Mouse (Mus musculus): ENCODE measurements around the gene Enkd1.

The Enkd1 gene

GRCm38 (mm10) chr8:105700966-105701824 lies 6.8 kb downstream of the Enkd1 start, which contains the start of the genes Acd and Pard6a:
Acd (minus strand) TSS chr8:105701102.
Pard6a (plus strand) TSS chr8:105701148.
- peak; percentile 97 for DNase-seq (ENCODE audit: low read depth)

- peak; percentile 87 for DNase-seq (ENCODE audit: low read depth)
These were observed 7.4 kb downstream of the Enkd1 start for GRCm38 (mm10) chr8:105700566-105700965.

GRCm38 (mm10) chr8:105699488-105700215 lies 8.4 kb downstream of the Enkd1 start:
- peak; percentile 28 for DNase-seq (ENCODE audit: low read depth)

DNA sequence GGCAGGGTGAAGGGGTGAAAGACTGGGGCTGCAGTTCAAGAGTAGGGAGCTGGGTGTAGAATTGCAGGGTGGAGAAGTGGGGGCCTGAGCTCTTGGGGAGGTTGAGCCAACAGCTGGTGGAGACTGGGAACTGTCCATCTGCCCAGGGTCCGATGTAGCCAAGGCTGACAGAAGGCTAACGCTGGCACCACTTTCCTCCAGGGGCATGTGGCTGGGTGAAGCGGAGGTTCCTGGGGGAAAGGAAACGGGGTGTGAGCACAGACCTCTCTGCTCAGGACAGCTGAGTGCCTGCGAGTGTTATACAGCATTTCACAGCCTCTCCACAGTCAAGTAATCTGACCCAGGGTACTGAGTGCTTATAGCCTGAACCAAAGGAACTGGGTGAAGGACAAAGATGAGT lies 9.3 kb downstream of the Enkd1 start:
- no peak for DNase-seq (ENCODE audit: low read depth)

- DNase-seq (ENCODE audit: low read depth): no peak
These were observed 10.7 kb downstream of the Enkd1 start for GRCm38 (mm10) chr8:105697196-105697780.

DNA sequence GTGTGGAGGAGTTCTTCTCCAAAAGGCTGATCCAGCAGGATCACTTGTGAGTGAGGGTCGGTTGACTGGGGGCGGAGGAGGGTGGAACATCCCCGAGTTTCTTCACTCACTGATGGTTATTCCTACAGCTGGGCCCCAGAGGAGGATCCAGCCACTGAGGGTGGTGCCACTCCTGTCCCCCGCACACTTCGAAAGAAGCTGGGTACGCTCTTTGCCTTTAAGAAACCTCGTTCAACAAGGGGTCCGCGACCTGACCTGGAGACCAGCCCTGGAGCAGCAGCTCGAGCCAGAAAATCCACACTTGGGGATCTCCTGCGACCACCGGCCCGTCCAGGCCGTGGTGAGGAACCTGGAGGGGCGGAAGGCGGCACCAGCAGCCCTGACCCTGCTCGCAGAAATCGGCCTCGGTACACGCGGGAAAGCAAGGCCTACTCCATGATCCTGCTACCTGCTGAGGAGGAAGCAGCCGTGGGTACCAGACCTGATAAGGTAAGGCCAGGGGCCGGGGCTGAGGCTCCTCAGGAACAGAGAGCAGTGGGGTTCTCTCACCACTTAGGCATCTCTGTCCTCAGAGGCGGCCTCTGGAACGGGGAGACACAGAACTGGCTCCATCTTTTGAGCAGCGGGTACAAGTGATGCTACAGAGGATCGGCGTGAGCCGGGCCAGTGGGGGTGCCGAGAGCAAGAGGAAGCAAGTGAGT lies 12.8 kb downstream of the Enkd1 start:
- no peak for DNase-seq (ENCODE audit: low read depth)

DNA sequence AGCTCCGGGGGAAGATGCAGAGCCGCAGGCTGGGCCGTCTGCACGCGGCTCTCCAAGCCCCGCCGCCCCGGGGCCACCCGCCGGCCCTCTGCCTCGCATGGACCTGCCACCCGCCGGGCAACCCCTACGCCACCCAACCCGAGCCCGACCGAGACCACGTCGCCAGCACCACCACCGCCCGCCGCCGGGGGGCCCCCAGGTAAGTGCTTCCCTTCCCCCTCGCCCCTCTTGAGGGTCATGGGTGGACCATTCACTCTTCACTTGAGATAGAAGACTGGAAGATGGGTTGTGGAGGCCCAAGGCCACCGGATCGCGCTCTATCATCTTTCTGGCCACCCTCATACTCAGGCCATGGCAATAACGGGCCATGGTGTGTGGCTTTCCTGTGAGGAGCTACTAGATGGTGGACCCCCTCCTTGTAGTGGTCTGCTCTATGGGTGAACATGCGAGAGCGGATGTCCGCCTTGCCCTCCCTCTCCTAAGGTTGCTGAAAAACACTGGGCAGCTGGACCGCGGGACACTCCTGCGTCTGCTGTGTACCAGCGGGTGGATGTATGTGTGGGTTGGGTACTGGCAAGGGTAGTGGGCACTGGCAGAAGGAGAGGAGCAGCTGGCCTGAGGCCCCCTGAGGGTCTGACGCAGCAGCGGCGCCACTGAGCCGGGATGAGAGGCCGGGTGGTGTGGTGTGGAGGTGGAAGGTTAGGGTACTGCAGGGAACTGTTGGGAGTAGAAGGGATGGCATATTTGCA lies 13.8 kb downstream of the Enkd1 start:
- no peak for DNase-seq (ENCODE audit: low read depth)

- no peak for DNase-seq (ENCODE audit: low read depth)
These were observed 14.4 kb downstream of the Enkd1 start for GRCm38 (mm10) chr8:105693648-105694047.

DNA sequence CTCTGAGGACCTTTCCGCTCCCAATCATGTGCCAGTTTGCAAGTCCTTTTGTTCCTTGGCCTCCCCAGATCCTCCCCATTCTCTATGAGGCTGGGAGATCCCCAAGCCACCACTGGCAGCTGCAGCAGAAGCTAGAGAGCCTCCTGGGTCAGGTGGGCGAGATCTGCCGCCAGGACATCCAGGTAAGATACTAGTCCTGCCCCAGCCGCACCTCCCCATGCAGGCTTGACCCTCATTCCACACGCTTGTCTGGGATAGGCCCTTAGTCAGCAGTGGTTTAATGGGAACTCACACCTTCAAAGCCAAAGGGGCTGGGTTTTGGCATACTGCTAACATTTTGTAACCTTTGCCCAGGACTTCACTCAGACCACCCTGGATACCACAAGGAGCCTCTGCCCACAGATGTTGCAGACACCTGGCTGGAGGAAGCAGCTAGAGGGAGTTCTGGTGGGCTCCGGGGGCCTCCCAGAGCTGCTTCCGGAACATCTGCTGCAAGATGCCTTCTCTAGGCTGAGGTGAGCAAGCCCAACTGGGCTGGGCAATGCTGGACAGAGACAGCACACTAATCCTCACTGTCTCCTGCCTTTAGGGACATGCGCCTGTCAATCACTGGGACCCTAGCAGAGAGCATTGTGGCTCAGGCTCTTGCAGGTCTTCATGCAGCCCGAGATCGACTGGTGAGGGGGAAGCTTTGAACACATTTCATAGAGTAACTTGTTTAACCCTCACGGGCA lies 15.4 kb downstream of the Enkd1 start:
- no peak for DNase-seq (ENCODE audit: low read depth)

GRCm38 (mm10) chr8:105690978-105691377 lies 17.0 kb downstream of the Enkd1 start:
- DNase-seq (ENCODE audit: low read depth): no peak

DNA sequence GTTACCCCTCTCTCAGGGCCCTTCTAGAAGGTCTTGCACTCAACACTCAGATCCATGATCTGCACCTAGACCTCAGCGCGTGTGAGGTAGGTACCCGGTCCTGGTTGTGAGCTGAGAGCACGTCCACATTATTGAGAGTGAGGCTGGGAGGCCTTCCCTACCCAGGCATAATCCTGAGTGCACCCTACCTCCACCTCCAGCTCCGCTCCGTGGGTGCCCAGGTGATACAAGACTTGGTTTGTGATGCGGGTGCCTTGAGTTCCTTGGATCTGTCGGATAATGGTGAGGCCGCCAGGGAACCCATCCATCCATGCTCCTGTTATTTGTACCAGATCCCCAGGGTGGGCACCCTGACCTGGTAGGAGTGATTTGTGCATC lies 18.0 kb downstream of the Enkd1 start:
- DNase-seq (ENCODE audit: low read depth): no peak

DNA sequence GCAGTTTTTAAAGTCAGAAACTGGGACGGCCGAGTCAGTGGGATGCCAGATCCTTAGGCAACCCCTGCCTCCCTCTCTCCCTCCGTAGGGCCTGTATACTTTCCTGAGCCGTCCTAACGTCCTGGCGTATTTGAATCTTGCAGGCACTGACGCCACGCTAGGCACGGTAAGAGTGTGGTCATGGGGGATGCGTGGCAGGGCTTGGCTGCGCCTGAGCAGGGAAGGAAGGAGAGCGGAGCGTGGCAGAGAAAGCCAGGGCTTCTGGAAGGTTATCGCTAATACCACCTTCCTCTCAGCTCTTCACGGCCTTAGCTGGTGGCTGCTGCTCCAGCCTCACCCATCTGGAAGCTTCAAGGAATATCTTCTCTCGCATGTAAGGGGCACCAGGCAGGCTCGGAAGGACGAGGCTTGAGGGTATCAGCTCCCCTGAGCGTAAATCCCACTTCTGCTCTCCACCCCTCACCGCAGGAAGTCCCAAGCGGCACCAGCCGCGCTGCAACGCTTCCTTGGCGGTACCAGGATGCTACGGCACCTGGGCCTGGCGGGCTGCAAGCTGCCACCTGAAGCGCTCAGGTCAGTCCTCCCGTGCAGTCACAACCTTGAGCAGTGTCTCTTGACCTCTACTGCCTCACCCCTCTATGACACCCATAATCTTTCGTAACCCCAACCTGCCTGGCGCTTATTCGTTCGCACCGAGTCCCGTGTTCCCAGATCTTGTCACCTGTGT lies 18.6 kb downstream of the Enkd1 start:
- no peak for DNase-seq (ENCODE audit: low read depth)

DNA sequence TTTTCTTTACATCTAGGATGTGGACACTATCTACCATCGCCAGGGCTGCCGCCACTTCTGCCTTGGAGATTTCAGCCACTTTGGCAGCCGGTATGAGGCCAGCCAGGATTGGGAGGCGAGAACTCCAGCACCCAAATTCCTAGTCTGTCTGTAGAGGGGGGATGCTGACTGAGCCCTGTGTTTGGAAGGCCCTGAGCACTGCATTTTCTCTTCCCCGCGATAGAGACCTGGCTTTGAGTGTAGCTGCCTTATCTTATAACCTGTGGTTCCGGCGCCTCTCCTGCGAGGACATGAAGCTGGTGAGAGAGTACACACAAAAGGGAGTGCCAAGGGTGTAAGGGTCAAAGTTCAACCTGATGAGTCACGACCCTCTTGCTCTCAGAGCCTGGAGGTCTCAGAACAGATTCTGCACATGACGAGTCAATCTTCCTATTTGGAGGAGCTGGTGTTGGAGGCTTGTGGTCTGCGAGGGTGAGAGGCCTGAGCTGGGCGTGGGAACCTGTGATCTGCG lies 19.7 kb downstream of the Enkd1 start:
- DNase-seq (ENCODE audit: low read depth): no peak

DNA sequence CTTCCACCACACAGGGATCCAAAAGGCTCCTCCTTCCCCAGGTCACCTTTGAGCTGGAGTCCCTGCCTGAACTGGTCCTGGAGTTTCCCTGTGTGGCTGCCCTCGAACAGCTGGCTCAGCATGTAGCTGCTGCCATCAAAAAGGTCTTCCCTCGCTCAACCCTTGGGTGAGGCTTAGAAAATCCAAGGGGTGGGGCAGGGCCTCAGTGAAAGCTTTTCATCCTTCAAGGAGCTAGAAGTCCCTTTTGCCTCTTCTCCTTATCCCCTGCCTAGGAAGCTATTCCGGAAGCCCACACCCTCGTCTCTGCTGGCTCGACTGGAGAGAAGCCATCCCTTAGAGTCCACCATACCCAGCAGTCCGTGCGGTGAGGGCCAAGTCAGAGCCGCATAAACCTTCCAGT lies 20.5 kb downstream of the Enkd1 start:
- DNase-seq (ENCODE audit: low read depth): no peak

DNA sequence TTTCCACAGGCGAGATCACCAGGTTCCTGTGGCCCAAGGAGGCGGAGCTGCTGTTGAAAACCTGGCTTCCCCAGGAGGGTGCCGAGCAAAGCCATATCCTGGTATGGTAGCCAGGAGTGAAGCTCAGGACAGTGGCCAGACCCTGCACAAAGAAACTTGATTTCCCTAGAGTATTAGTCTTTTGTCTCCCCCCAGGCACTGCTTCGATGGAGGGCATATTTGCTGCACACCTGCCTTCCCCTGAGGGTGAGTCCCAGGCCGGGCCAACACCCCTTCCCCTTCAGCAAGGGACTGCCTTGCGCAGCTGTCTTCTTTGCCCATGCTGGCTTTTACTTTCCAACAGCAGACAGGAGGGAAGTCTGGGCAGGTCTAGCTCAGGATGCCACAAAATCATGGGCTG lies 21.5 kb downstream of the Enkd1 start:
- no peak for DNase-seq (ENCODE audit: low read depth)

DNA sequence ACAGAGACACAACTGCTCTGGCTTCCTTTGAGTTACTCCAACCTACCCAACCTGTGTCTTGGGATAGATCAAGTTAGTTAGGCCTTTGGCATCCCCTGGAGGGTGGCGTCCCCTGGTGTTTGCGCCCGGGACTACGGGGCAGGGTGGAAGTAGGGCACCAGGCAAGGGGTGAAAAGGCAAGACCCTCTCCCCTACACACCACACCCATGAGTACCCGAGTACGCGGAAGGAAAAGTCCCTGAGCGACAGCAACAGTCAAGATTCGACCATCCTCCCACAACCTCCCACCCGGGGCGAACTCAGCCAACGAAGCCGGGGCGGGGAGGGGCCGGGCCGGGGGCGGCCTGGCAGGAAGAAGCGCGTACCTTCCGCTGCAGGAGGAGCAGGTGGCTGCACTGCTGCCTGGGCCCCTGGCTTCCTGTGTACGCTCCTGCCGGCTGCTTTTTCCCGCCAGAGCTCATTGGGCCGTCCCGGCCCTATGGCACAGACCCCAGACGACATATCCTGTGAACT lies 22.2 kb downstream of the Enkd1 start, which contains the start of gene Carmil2:
Gene Carmil2, plus strand, starts transcription at position 479 of the 513 bp plus-strand sequence.
- DNase-seq (ENCODE audit: low read depth): peak; percentile 92

DNA sequence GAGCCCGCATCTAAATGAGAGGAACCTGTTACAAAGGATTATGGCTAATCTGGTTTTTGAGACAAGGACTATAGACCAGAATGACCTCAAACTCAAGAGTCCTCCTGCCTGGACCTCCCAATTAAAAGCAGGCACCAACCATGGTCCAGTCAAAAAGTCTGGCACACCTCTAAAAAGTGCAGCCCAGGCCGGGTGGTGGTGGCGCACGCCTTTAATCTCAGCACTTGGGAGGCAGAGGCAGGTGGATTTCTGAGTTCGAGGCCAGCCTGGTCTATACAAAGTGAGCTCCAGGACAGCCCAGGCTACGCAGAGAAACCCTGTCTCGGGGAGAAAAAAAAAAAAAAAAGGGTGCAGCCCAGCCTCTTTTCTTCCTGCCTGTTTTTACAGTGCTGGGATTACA lies 22.7 kb downstream of the Enkd1 start:
- no peak for DNase-seq (ENCODE audit: low read depth)

GRCm38 (mm10) chr8:105677891-105678290 lies 30.1 kb downstream of the Enkd1 start:
- no peak for DNase-seq (ENCODE audit: low read depth)

DNA sequence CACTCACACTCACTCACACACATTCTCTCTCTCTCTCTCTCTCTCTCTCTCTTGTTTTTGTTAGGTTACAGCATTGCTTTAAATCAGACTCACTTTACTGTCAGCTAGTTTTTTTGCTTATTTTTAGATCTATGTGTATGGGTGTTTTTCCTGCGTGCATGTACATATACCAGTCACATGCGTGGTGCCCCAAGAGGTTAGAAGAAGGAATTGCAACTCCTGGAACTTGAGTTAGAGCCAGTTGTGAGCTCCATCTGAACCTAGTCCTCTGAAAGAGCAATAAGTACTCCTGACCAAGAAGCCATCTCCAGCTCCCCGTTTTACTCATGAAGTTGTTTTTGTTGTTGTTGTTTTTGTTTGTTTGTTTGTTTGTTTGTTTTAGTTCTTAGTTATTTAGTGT lies 46.8 kb downstream of the Enkd1 start:
- DNase-seq (ENCODE audit: low read depth): peak; percentile 72

- DNase-seq (ENCODE audit: low read depth): no peak
These were observed 50.4 kb downstream of the Enkd1 start for GRCm38 (mm10) chr8:105657641-105658040.
